Mouse (Mus musculus) limb, embryonic 14.5 days (tissue): Measurements from ENCODE around the gene Tex38. TPM values are rescaled to one million over a fixed set of nuclear protein-coding genes. Genes with fewer than 3 reads are reported as not detected.

Experiments used
- ATAC-seq: fragments of 200-750 bp; cut with Nextera tagmentation; 2 replicates; pipeline ENCODE4 v1.8.0; 2017; ENCODE audit warnings: low read depth, moderate number of reproducible peaks, moderate TSS enrichment; ENCODE audit not compliant: low FRiP score
- DNase-seq: peaks from one replicate; pipeline ENCODE4 v3.0.0-alpha.2; 2015; ENCODE audit warnings: low spot score
- H3K27ac ChIP-seq: fragments of 300-500 bp; sonication (generic); replicated peaks from 2 replicates; pipeline ENCODE4 v1.5.1; 2014; ENCODE audit warnings: low read depth, mild to moderate bottlenecking, low read length, moderate library complexity, mixed read lengths
- H3K27me3 ChIP-seq: fragments of 300-500 bp; sonication (generic); 2 replicates; pipeline ENCODE4 v1.6.1; 2014; ENCODE audit warnings: low read length, mixed read lengths; ENCODE audit not compliant: control insufficient read depth, insufficient read depth
- H3K36me3 ChIP-seq: fragments of 300-500 bp; sonication (generic); 2 replicates; pipeline ENCODE4 v1.6.1; 2014; ENCODE audit warnings: mild to moderate bottlenecking, low read length, moderate library complexity, mixed read lengths; ENCODE audit not compliant: control insufficient read depth, insufficient read depth
- H3K4me1 ChIP-seq: fragments of 300-500 bp; sonication (generic); 2 replicates; pipeline ENCODE4 v1.6.1; 2014; ENCODE audit warnings: antibody characterized with exemption, low read length, mixed read lengths; ENCODE audit not compliant: control insufficient read depth, insufficient read depth
- H3K4me2 ChIP-seq: fragments of 300-500 bp; sonication (generic); replicated peaks from 2 replicates; pipeline ENCODE4 v1.6.1; 2014; ENCODE audit warnings: low read depth, mild to moderate bottlenecking, low read length, moderate library complexity; ENCODE audit not compliant: severe bottlenecking
- H3K4me3 ChIP-seq: fragments of 300-500 bp; sonication (generic); replicated peaks from 2 replicates; pipeline ENCODE4 v1.5.1; 2014; ENCODE audit warnings: low read length
- H3K9ac ChIP-seq: fragments of 300-500 bp; sonication (generic); 2 replicates; pipeline ENCODE4 v1.6.1; 2014; ENCODE audit warnings: mild to moderate bottlenecking, low read depth, low read length, moderate library complexity; ENCODE audit not compliant: severe bottlenecking
- H3K9me3 ChIP-seq: fragments of 300-500 bp; sonication (generic); 2 replicates; pipeline ENCODE4 v1.6.1; 2016; ENCODE audit warnings: low read length; ENCODE audit not compliant: control insufficient read depth
- POLR2A ChIP-seq: fragments of 200-500 bp; IDR thresholded peaks from 2 replicates; pipeline ENCODE4 v1.8.0; 2012; ENCODE audit warnings: inconsistent platforms, mild to moderate bottlenecking, moderate library complexity, borderline replicate concordance; ENCODE audit not compliant: insufficient read depth, insufficient read length; ENCODE audit errors: extremely low read depth
- WGBS: fragments of 180-500 bp; shearing (Covaris S2); extraction: QIAGEN DNeasy Blood & Tissue Kit; methylation state at CpG from one replicate; pipeline ENCODE4 v1.1.7; 2014; 5-methylcytosine and 5-hydroxymethylcytosine counted together
- polyA plus RNA-seq, 2 experiments: library from polyadenylated mRNA; depleted of rRNA in 1 of 2; stranded (reverse) in 1 of 2; unstranded in 1 of 2; fragments of >200 nt; fragmentation: Nextera tagmentation in 1 of 2; extraction: Ambion mirVana in 1 of 2; gene quantifications; 2 replicates each; pipeline versions ENCODE4 v1.2.1 to v1.2.3; 2012 to 2014

Gene Tex38
- polyA plus RNA-seq, 2 experiments, result 0.32 to 0.50 TPM

- ATAC-seq, result no peak
- H3K27ac ChIP-seq, result no peak overlapping the region
- H3K36me3 ChIP-seq, result peaks cover 26% of the 10 kb centered on the region
- WGBS, result 83% methylated on average over 3 of the region's 3 CpGs
- no peaks in the 10 kb centered on the region for H3K4me1 ChIP-seq
- no peak for TF ChIP-seq POLR2A
- no peaks in the 10 kb centered on the region for H3K27me3 ChIP-seq
- no peak overlapping the region for H3K9ac ChIP-seq
- H3K4me3 ChIP-seq, result no peak overlapping the region
- H3K9me3 ChIP-seq, result no peaks in the 10 kb centered on the region
- DNase-seq, result no peak
- no peak overlapping the region for H3K4me2 ChIP-seq
Measured at GRCm38 (mm10) chr4:115754101-115754500, 26.7 kb downstream of the Tex38 start.

- Histone ChIP-seq H3K4me3 (no peak overlapping the region), H3K4me1 (no peaks in the 10 kb centered on the region), H3K36me3 (peaks cover 33% of the 10 kb centered on the region), H3K9me3 (no peaks in the 10 kb centered on the region), H3K27me3 (no peaks in the 10 kb centered on the region), H3K9ac (no peak overlapping the region), H3K4me2 (no peak overlapping the region), H3K27ac (no peak overlapping the region)
- DNase-seq (no peak), ATAC-seq (no peak)
- 77% methylated on average over 1 of the region's 1 CpGs for WGBS
- TF ChIP-seq POLR2A, result no peak
Measured at GRCm38 (mm10) chr4:115749336-115749735, 31.5 kb downstream of the Tex38 start.

- Histone ChIP-seq H3K9me3 (no peaks in the 10 kb centered on the region), H3K9ac (no peak overlapping the region), H3K4me3 (no peak overlapping the region), H3K36me3 (peaks cover 35% of the 10 kb centered on the region), H3K27ac (no peak overlapping the region), H3K4me2 (no peak overlapping the region), H3K4me1 (no peaks in the 10 kb centered on the region), H3K27me3 (no peaks in the 10 kb centered on the region)
- DNase-seq (no peak), ATAC-seq (no peak)
- TF ChIP-seq POLR2A, result no peak
- WGBS, result 37% methylated on average over 1 of the region's 1 CpGs
Measured at GRCm38 (mm10) chr4:115748181-115748580, 32.6 kb downstream of the Tex38 start.

- DNase-seq (no peak), ATAC-seq (no peak)
- Histone ChIP-seq H3K4me3 (no peak overlapping the region), H3K9ac (no peak overlapping the region), H3K36me3 (peaks cover 36% of the 10 kb centered on the region), H3K9me3 (no peaks in the 10 kb centered on the region), H3K4me2 (no peak overlapping the region), H3K27ac (no peak overlapping the region), H3K27me3 (no peaks in the 10 kb centered on the region), H3K4me1 (peaks cover 15% of the 10 kb centered on the region)
- TF ChIP-seq POLR2A, result no peak
- 86% methylated on average over 4 of the region's 4 CpGs for whole genome bisulfite sequencing
Measured at GRCm38 (mm10) chr4:115743096-115743495, 37.7 kb downstream of the Tex38 start.

GRCm38 (mm10) chr4:115742658-115743057 lies 38.2 kb downstream of the Tex38 start:
- no peak overlapping the region for H3K4me3 ChIP-seq
- H3K4me1 ChIP-seq, result peaks cover 15% of the 10 kb centered on the region
- no peaks in the 10 kb centered on the region for H3K27me3 ChIP-seq
- H3K36me3 ChIP-seq, result peaks cover 34% of the 10 kb centered on the region
- no peak overlapping the region for H3K9ac ChIP-seq
- H3K27ac ChIP-seq, result no peak overlapping the region
- no peak overlapping the region for H3K4me2 ChIP-seq
- no peak for ATAC-seq
- no peak for DNase-seq
- no peaks in the 10 kb centered on the region for H3K9me3 ChIP-seq
- TF ChIP-seq POLR2A, result no peak

- WGBS, result 42% methylated on average over 13 of the region's 13 CpGs
- H3K9ac ChIP-seq, result peak overlapping the region; percentile 83
- H3K4me3 ChIP-seq, result peak overlapping the region; percentile 80
- peak overlapping the region; percentile 53 for H3K4me2 ChIP-seq
- no peak for DNase-seq
- no peak overlapping the region for H3K27ac ChIP-seq
- peaks cover 15% of the 10 kb centered on the region for H3K4me1 ChIP-seq
- peaks cover 12% of the 10 kb centered on the region for H3K36me3 ChIP-seq
- H3K9me3 ChIP-seq, result no peaks in the 10 kb centered on the region
- TF ChIP-seq POLR2A, result no peak
- no peaks in the 10 kb centered on the region for H3K27me3 ChIP-seq
- ATAC-seq, result no peak
Measured at GRCm38 (mm10) chr4:115738481-115738985, 42.3 kb downstream of the Tex38 start.
